Comparison of ENCODE assay signal across 11 mouse cellular contexts in genomic region chr7:117529787-117530655, GRCm38 (mm10).
"Had no signal": no experiment of that assay in that cellular context is flagged by ENCODE, and none has a peak within 500 bp of the region (broad histone marks: within the 10 kb centered on the region; RNA-seq: fewer than 3 reads in every experiment).

No protein-coding gene starts in this region.

- H3K27ac ChIP-seq: kidney, embryonic 15.5 days; limb, embryonic 13.5 days; liver, embryonic 14.5 days; midbrain, embryonic 10.5 days; midbrain, embryonic 15.5 days; neural tube, embryonic 15.5 days had no signal

- ATAC-seq: midbrain, embryonic 15.5 days had no signal

- DNase-seq: kidney, postnatal 14 days; left cerebral cortex, postnatal 4 days; lung, adult 18-20 months; right cerebral cortex, adult 18-20 months; thymus, postnatal 36 days had no signal

- H3K4me2 ChIP-seq: kidney, embryonic 15.5 days; limb, embryonic 13.5 days; midbrain, embryonic 15.5 days; neural tube, embryonic 15.5 days had no signal

- H3K9ac ChIP-seq: kidney, embryonic 15.5 days; limb, embryonic 13.5 days; liver, embryonic 14.5 days; midbrain, embryonic 15.5 days; neural tube, embryonic 15.5 days had no signal

- H3K27me3 ChIP-seq: kidney, embryonic 15.5 days; limb, embryonic 13.5 days; midbrain, embryonic 15.5 days; neural tube, embryonic 15.5 days had no signal

- H3K36me3 ChIP-seq: kidney, embryonic 15.5 days; limb, embryonic 13.5 days; midbrain, embryonic 10.5 days; midbrain, embryonic 15.5 days; neural tube, embryonic 15.5 days had no signal

- H3K4me3 ChIP-seq: kidney, embryonic 15.5 days; limb, embryonic 13.5 days; midbrain, embryonic 10.5 days; midbrain, embryonic 15.5 days; neural tube, embryonic 15.5 days had no signal

- H3K4me1 ChIP-seq: limb, embryonic 13.5 days; midbrain, embryonic 15.5 days; neural tube, embryonic 15.5 days had no signal

- H3K9me3 ChIP-seq: kidney, embryonic 15.5 days; limb, embryonic 13.5 days; midbrain, embryonic 10.5 days; midbrain, embryonic 15.5 days; neural tube, embryonic 15.5 days had no signal
